Mouse (Mus musculus): Measurements from ENCODE around the gene Cnot2.

Gene Cnot2

GRCm38 (mm10) chr10:116562731-116563480, 18.4 kb downstream of the Cnot2 start:
- DNase-seq (ENCODE audit: low spot score): no peak

- DNase-seq (ENCODE audit: low spot score): no peak
These were observed 19.1 kb downstream of the Cnot2 start for GRCm38 (mm10) chr10:116562210-116562609.

- DNase-seq (ENCODE audit: low spot score): no peak
These were observed 22.1 kb downstream of the Cnot2 start for GRCm38 (mm10) chr10:116559171-116559570.

GRCm38 (mm10) chr10:116557166-116557565, 24.1 kb downstream of the Cnot2 start:
- no peak for DNase-seq (ENCODE audit: low spot score)

- DNase-seq (ENCODE audit: low spot score): no peak
These were observed 26.9 kb downstream of the Cnot2 start for GRCm38 (mm10) chr10:116554434-116554833.

GRCm38 (mm10) chr10:116547958-116548357, 33.4 kb downstream of the Cnot2 start:
- DNase-seq (ENCODE audit: low spot score): no peak

GRCm38 (mm10) chr10:116546177-116546576, 35.1 kb downstream of the Cnot2 start:
- DNase-seq (ENCODE audit: low spot score): no peak

- DNase-seq (ENCODE audit: low spot score): no peak
These were observed 38.2 kb downstream of the Cnot2 start for GRCm38 (mm10) chr10:116543061-116543460.

GRCm38 (mm10) chr10:116540750-116541149, 40.6 kb downstream of the Cnot2 start:
- no peak for DNase-seq (ENCODE audit: low spot score)

GRCm38 (mm10) chr10:116537495-116537894, 43.8 kb downstream of the Cnot2 start:
- DNase-seq (ENCODE audit: low spot score): no peak

GRCm38 (mm10) chr10:116534278-116534677, 47.0 kb downstream of the Cnot2 start:
- no peak for DNase-seq (ENCODE audit: low spot score)

- no peak for DNase-seq (ENCODE audit: low spot score)
These were observed 48.8 kb downstream of the Cnot2 start for GRCm38 (mm10) chr10:116532561-116532960.

GRCm38 (mm10) chr10:116531063-116531462, 50.2 kb downstream of the Cnot2 start:
- no peak for DNase-seq (ENCODE audit: low spot score)

GRCm38 (mm10) chr10:116519588-116519987, 61.7 kb downstream of the Cnot2 start:
- DNase-seq (ENCODE audit: low spot score): no peak

GRCm38 (mm10) chr10:116515590-116515989, 65.7 kb downstream of the Cnot2 start:
- DNase-seq (ENCODE audit: low spot score): no peak

GRCm38 (mm10) chr10:116515158-116515557, 66.2 kb downstream of the Cnot2 start:
- no peak for DNase-seq (ENCODE audit: low spot score)

- no peak for DNase-seq (ENCODE audit: low spot score)
These were observed 68.1 kb downstream of the Cnot2 start for GRCm38 (mm10) chr10:116513254-116513635.

GRCm38 (mm10) chr10:116512521-116513253, 68.6 kb downstream of the Cnot2 start:
- no peak for DNase-seq (ENCODE audit: low spot score)

- no peak for DNase-seq (ENCODE audit: low spot score)
These were observed 75.9 kb downstream of the Cnot2 start for GRCm38 (mm10) chr10:116505303-116506014.

- DNase-seq (ENCODE audit: low spot score): no peak
These were observed 88.5 kb downstream of the Cnot2 start for GRCm38 (mm10) chr10:116492768-116493167.

- DNase-seq (ENCODE audit: low spot score): no peak
These were observed 94.2 kb downstream of the Cnot2 start for GRCm38 (mm10) chr10:116486895-116487747.

- no peak for DNase-seq (ENCODE audit: low spot score)
These were observed 99.4 kb downstream of the Cnot2 start for GRCm38 (mm10) chr10:116481917-116482316.

All from T-cell, adult 2 months (primary cell).